Mouse (Mus musculus): ENCODE data around the gene Map3k7.

Gene Map3k7

DNA sequence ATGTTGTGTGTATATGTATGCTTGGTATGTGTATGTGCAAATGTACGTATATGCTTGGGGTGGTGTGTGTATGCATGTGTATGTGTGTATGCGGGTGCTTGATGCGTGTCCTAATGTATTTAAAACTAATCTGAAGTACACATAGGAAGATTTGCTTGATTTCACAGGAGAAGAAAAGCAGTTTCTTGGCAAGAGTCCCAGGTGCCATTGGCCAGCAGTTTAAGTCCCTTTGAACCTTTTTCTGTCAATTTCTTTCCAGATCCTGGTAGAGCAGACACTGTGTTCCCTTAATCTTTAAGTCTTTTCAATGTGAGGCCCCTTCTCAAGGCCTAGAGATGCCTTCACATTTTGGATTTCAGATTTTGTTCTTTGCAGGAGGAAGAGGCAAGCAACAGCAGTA, 99.4 kb downstream of the Map3k7 start:
- DNase-seq, result no peak
